Mouse (Mus musculus) granulocyte monocyte progenitor cell, adult 5-6 weeks (primary cell): ENCODE results near the gene Gm21915. TPM values are rescaled to one million over a fixed set of nuclear protein-coding genes. Genes with fewer than 3 reads are reported as not detected.

Experiments
- ATAC-seq: replicated peaks from 2 replicates; pipeline ENCODE4 v1.8.0; 2016; ENCODE audit warnings: mild to moderate bottlenecking, moderate TSS enrichment, inconsistent platforms; ENCODE audit not compliant: poor library complexity, severe bottlenecking
- total RNA-seq, 2 experiments: library from RNA; stranded (forward) in 1 of 2; stranded (reverse) in 1 of 2; fragments of 200-712, 200-1000 nt in 1 of 2; fragments of >200 nt in 1 of 2; fragmentation: Nextera tagmentation in 1 of 2; gene quantifications; 2 replicates each; pipeline ENCODE4 v1.2.3; 2014 to 2017

The Gm21915 gene
- total RNA-seq, 2 experiments from 2014 or later, result not detected

GRCm38 (mm10) chr9:40709587-40709986 lies 39.2 kb downstream of the Gm21915 start:
- ATAC-seq, result no peak

GRCm38 (mm10) chr9:40709991-40710390 lies 39.6 kb downstream of the Gm21915 start:
- no peak for ATAC-seq

- no peak for ATAC-seq
Measured at GRCm38 (mm10) chr9:40711654-40712053, 41.2 kb downstream of the Gm21915 start.

GRCm38 (mm10) chr9:40717182-40717874 lies 46.9 kb downstream of the Gm21915 start:
- ATAC-seq, result no peak

- ATAC-seq, result no peak
Measured at GRCm38 (mm10) chr9:40717875-40718185, 47.4 kb downstream of the Gm21915 start.

Other genes with a start within 250 kb of the Gm21915 start
- 18.5 and 25.8 TPM in 2 replicates for gene Gramd1b, start 139.2 kb upstream of the Gm21915 start, total RNA-seq (2014; fragmentation: Nextera tagmentation)
- 5.3 and 8.1 TPM in 2 replicates for gene Gramd1b, start 139.2 kb upstream of the Gm21915 start, total RNA-seq (2017)
- not detected in 2 replicates for gene Clmp, start 15.3 kb downstream of the Gm21915 start, total RNA-seq (2014; fragmentation: Nextera tagmentation)
- gene Clmp, start 15.3 kb downstream of the Gm21915 start, total RNA-seq (2017), result 0.13 and 0.52 TPM in 2 replicates
- 2,268 and 2,405 TPM in 2 replicates for gene Hspa8, start 130.4 kb downstream of the Gm21915 start, total RNA-seq (2014; fragmentation: Nextera tagmentation)
- 4,273 and 4,449 TPM in 2 replicates for gene Hspa8, start 130.4 kb downstream of the Gm21915 start, total RNA-seq (2017)
- gene Bsx, start 203.5 kb downstream of the Gm21915 start, total RNA-seq (2014; fragmentation: Nextera tagmentation), result not detected in 2 replicates
- gene Bsx, start 203.5 kb downstream of the Gm21915 start, total RNA-seq (2017), result not detected in 2 replicates